Mouse (Mus musculus) cerebellum, adult 2 months (tissue): ENCODE measurements at regions not wholly inside any gene's neighbourhood (a gene's known extent, or its start where the extent isn't known, plus 50 kb on each side); places are given as distances from the start of the nearest gene placed in this dataset.

Experiments used
- CTCF ChIP-seq: fragments of 200-500 bp; IDR thresholded peaks from 2 replicates; pipeline ENCODE4 v1.5.1; 2011; ENCODE audit warnings: low read depth, mild to moderate bottlenecking, control low read depth, low read length, moderate library complexity, borderline replicate concordance; ENCODE audit not compliant: insufficient read depth
- POLR2A ChIP-seq: fragments of 200-500 bp; IDR thresholded peaks from 2 replicates; pipeline ENCODE4 v1.6.1; 2011; ENCODE audit warnings: low read length, control low read depth, borderline replicate concordance; ENCODE audit not compliant: insufficient read depth

- TF ChIP-seq POLR2A, result no peak
- no peak for TF ChIP-seq CTCF
Measured at GRCm38 (mm10) chr8:87175097-87175496, 290.0 kb upstream of the N4bp1 start.
